Mouse (Mus musculus): ENCODE results near the gene Zer1. TPM values are rescaled to one million over a fixed set of nuclear protein-coding genes. Genes with fewer than 3 reads are reported as not detected.

Gene Zer1
- polyA plus RNA-seq, 1 experiment = 62.4 TPM

DNA sequence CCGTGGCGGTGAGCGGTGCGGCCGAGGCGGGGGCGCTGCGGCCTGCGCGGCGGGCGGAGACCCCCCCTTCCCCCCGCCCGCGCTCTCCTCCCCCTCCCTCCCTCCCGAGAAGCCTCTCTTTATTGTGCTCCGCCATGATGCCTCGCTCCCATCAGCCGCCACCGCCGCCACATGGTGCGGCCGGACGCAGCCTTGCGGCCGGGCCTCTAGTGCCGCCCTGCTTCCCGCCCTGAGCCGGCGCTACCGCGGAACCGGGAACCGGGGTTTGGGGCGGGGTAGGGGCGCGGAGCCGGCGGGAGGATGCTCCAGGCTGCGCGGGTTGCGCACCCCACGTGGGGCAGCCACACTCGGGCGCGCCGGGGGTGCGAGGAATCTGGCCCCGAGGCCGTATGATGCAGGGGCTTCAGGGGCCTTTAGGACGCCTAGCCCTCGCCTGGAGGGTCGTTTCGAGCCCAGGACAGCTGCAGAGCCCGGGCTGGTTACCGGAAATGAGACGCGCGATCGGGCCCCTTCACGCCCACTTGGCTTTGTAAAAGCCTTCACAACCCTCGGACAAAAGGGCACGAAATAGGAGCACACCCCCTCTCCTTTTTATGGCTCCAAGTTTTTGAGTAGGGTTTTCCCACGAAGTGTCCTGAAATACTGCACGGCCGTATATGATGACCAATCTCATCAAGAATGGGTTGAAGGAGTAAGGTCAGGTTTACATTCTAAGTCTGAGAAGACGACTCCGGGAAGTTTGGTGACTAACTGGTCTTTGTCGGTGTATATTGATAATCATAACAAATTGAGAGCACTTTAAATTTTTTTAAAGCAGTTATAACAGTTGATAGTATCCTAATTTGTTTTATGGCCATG lies 57.1 kb downstream of the Zer1 start:
- peak overlapping the region; percentile 44 for H3K27ac ChIP-seq (ENCODE audit: control insufficient read depth, insufficient read depth, low read depth, low read length)
- no peaks in the 10 kb centered on the region for H3K27me3 ChIP-seq (ENCODE audit: control insufficient read depth, insufficient read depth, low read length)
- TF ChIP-seq POLR2A (IDR thresholded peaks at IDR 0.05; ENCODE audit: control insufficient read depth, low read depth, low read length) (no peak), CTCF (IDR thresholded peaks at IDR 0.05; ENCODE audit: control insufficient read depth, insufficient read depth, insufficient replicate concordance, low read depth, low read length) (no peak)
- H3K36me3 ChIP-seq (ENCODE audit: control insufficient read depth, insufficient read depth, low read length) = no peaks in the 10 kb centered on the region
- peaks cover 14% of the 10 kb centered on the region for H3K4me1 ChIP-seq (ENCODE audit: control insufficient read depth, insufficient read depth, low read length)
- H3K4me3 ChIP-seq (ENCODE audit: control insufficient read depth, low read depth, low read length) = peak overlapping the region; percentile 91

DNA sequence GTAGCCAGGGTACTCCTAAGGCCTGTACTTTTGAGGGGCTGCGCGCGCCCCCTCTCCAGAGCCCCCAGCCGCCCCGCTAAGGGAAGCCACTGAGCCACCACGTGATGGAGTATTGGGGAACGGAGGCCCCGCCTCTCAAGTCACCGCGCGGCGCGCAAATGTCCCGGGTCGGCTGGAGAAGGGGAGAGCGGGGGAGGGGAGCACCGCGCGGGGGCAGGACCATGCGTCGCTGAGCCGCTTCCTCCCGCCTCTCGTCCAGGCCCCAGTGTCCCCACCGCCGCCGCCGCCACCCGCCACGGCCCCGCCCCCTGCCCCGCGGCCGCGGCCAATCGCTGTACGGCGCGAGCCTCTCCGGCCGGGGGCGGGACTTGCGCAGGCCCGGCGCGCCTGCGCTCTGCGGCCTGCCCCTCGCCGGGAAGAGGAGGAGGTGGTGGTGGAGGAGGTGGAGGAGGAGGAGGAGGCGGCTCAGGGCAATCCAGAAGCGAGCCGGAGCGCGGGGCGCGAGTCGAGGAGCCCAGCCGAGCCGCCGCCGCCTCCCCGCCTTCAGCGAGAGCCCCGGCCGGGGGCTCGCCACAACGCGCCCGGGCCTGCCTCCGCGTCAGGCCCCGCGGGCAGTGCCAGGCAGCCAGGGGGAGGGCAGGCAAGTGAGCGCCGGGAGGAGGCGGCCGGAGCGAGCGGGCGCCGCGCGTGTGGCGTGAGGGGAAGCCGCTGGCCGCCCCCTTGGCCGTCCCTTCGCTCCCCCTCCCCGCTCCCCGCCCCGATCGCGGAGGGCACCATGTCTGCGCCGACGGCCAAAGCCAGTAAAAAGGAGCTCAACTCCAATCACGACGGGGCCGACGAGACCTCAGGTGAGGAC lies 58.1 kb downstream of the Zer1 start:
- peak overlapping the region; percentile 90 for H3K27ac ChIP-seq (ENCODE audit: control insufficient read depth, insufficient read depth, low read depth, low read length)
- peaks cover 19% of the 10 kb centered on the region for H3K4me1 ChIP-seq (ENCODE audit: control insufficient read depth, insufficient read depth, low read length)
- H3K4me3 ChIP-seq (ENCODE audit: control insufficient read depth, low read depth, low read length) = peak overlapping the region; percentile 91
- no peaks in the 10 kb centered on the region for H3K36me3 ChIP-seq (ENCODE audit: control insufficient read depth, insufficient read depth, low read length)
- no peak for TF ChIP-seq CTCF (IDR thresholded peaks at IDR 0.05; ENCODE audit: control insufficient read depth, insufficient read depth, insufficient replicate concordance, low read depth, low read length)
- TF ChIP-seq POLR2A (IDR thresholded peaks at IDR 0.05; ENCODE audit: control insufficient read depth, low read depth, low read length) = peak; percentile 78; the same call in 1 of the 2 replicates
- H3K27me3 ChIP-seq (ENCODE audit: control insufficient read depth, insufficient read depth, low read length) = no peaks in the 10 kb centered on the region

DNA sequence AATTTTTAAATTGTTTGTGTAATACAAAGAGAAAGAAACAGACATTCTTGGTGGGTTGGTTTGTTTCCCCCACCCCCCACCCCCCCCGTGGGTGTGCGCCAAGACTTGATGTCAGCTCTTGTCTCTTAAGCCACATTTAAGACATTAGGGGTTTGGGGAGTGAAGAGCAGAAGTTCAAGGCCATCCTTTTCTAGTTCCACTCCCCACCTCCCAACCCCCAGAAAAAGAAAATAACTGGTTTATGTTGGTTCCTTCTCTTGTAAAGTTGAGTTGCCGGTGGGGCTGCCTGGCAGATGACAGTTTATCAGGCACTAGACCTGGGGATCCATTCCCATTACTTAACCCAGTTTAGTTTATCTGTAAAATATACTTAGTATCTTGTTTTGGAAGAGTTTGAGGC lies 60.1 kb downstream of the Zer1 start:
- H3K4me3 ChIP-seq (ENCODE audit: control insufficient read depth, low read depth, low read length) = no peak overlapping the region
- H3K36me3 ChIP-seq (ENCODE audit: control insufficient read depth, insufficient read depth, low read length) = no peaks in the 10 kb centered on the region
- TF ChIP-seq CTCF (IDR thresholded peaks at IDR 0.05; ENCODE audit: control insufficient read depth, insufficient read depth, insufficient replicate concordance, low read depth, low read length) = no peak
- TF ChIP-seq POLR2A (IDR thresholded peaks at IDR 0.05; ENCODE audit: control insufficient read depth, low read depth, low read length) = no peak
- no peak overlapping the region for H3K27ac ChIP-seq (ENCODE audit: control insufficient read depth, insufficient read depth, low read depth, low read length)
- H3K4me1 ChIP-seq (ENCODE audit: control insufficient read depth, insufficient read depth, low read length) = peaks cover 24% of the 10 kb centered on the region
- no peaks in the 10 kb centered on the region for H3K27me3 ChIP-seq (ENCODE audit: control insufficient read depth, insufficient read depth, low read length)

DNA sequence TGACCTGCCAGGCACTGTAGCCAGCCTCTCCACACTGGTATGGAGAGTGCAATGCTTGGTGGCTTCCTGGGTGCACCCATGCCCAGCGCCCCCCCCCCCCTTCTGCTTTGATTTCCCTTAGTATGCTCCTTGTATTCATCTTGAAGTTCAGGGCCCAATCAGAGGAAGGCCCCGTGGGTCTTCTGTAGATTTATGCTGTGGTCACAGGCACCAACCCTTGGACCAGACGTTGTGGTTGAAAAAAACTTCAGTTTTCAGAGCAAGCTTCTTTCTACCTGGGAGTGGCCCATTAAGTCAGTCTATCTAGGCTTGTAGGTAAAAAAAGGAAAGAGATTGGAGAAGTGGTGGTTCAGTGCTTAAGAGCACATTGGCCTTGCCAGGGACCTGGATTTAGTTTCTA lies 60.6 kb downstream of the Zer1 start:
- no peak overlapping the region for H3K4me3 ChIP-seq (ENCODE audit: control insufficient read depth, low read depth, low read length)
- H3K27me3 ChIP-seq (ENCODE audit: control insufficient read depth, insufficient read depth, low read length) = no peaks in the 10 kb centered on the region
- H3K4me1 ChIP-seq (ENCODE audit: control insufficient read depth, insufficient read depth, low read length) = peaks cover 24% of the 10 kb centered on the region
- H3K36me3 ChIP-seq (ENCODE audit: control insufficient read depth, insufficient read depth, low read length) = no peaks in the 10 kb centered on the region
- peak overlapping the region; percentile 12; the same call in 1 of the 2 replicates for H3K27ac ChIP-seq (ENCODE audit: control insufficient read depth, insufficient read depth, low read depth, low read length)
- TF ChIP-seq POLR2A (IDR thresholded peaks at IDR 0.05; ENCODE audit: control insufficient read depth, low read depth, low read length) (no peak), CTCF (IDR thresholded peaks at IDR 0.05; ENCODE audit: control insufficient read depth, insufficient read depth, insufficient replicate concordance, low read depth, low read length) (no peak)

DNA sequence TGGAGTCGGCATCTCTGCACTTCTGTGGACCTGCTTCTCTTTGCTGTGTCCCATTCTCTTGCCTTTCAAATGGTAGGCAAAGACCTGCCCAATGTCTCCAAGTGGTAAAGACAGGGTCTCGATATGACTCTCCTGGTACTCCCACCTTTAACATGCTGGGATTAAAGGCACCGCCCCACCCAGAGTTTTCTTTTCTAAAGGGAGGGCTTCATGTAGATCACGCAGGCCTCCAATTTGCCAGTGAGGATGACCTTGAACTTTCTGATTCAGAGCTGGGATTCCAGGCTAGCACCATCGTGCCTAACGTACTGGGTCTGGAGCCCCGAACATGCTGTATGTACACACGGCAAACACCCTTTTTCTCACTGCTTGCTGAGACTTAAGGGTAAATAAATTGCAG lies 61.1 kb downstream of the Zer1 start:
- no peaks in the 10 kb centered on the region for H3K36me3 ChIP-seq (ENCODE audit: control insufficient read depth, insufficient read depth, low read length)
- TF ChIP-seq CTCF (IDR thresholded peaks at IDR 0.05; ENCODE audit: control insufficient read depth, insufficient read depth, insufficient replicate concordance, low read depth, low read length) (no peak), POLR2A (IDR thresholded peaks at IDR 0.05; ENCODE audit: control insufficient read depth, low read depth, low read length) (no peak)
- peaks cover 24% of the 10 kb centered on the region for H3K4me1 ChIP-seq (ENCODE audit: control insufficient read depth, insufficient read depth, low read length)
- H3K4me3 ChIP-seq (ENCODE audit: control insufficient read depth, low read depth, low read length) = peak overlapping the region; percentile 80
- H3K27me3 ChIP-seq (ENCODE audit: control insufficient read depth, insufficient read depth, low read length) = no peaks in the 10 kb centered on the region
- peak overlapping the region; percentile 65 for H3K27ac ChIP-seq (ENCODE audit: control insufficient read depth, insufficient read depth, low read depth, low read length)

DNA sequence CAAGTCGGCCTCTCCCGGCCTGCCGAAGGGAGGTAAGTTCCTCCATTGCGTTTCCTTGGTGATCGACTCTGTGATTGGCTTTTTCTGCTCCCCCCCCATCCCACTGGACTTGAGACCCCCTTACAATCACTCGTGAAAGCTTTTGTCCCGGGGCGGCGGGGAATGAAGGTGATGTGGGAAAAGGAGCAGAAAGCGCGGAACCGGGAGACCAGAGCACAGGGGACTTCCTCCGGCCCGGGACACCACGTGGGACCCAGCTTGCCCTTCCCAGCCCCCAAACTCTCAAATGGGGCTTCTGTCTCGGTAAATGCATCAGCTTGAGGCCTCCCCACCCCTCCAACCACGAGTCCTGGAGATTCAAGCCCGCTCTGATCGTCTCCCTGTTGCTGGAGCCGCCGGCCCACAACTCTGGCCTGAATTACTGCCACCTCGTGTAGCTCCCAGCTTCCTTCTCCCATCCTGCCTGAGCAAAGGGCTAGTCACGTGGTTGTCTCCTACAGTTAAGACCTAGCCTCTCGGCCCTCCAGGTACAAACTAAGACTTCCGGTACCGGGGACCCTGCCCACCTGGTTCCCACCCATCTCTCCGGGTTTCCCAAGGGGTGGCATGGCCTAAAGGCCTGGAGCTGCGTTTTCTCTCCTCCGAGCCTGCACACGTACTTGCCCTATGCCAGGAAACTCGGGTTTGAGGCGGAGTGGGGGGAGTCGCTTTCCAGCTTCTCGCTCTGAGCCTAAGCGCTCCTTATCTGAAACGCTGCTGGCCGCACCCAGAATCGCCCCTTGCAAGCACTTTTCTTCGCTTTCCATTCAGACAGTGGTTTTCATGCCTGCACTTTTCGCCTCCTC lies 61.9 kb downstream of the Zer1 start:
- Histone ChIP-seq H3K4me1 (ENCODE audit: control insufficient read depth, insufficient read depth, low read length) (peaks cover 26% of the 10 kb centered on the region), H3K27me3 (ENCODE audit: control insufficient read depth, insufficient read depth, low read length) (no peaks in the 10 kb centered on the region)

More for the DNA sequence above, 61.9 kb downstream of the Zer1 start:
- Histone ChIP-seq H3K4me3 (ENCODE audit: control insufficient read depth, low read depth, low read length) (peak overlapping the region; percentile 80), H3K36me3 (ENCODE audit: control insufficient read depth, insufficient read depth, low read length) (no peaks in the 10 kb centered on the region), H3K27ac (ENCODE audit: control insufficient read depth, insufficient read depth, low read depth, low read length) (peak overlapping the region; percentile 65)
- TF ChIP-seq CTCF (IDR thresholded peaks at IDR 0.05; ENCODE audit: control insufficient read depth, insufficient read depth, insufficient replicate concordance, low read depth, low read length) (no peak), POLR2A (IDR thresholded peaks at IDR 0.05; ENCODE audit: control insufficient read depth, low read depth, low read length) (no peak)
